Mouse (Mus musculus) cerebellum, postnatal 4 days (tissue): ENCODE measurements around the gene Slc5a2.

ENCODE experiments used
- DNase-seq, 2 experiments: peaks; one replicate each; pipeline ENCODE4 v3.0.0; 2022; ENCODE audit warnings: low spot score in 2 of 2, mixed read lengths in 1 of 2

Gene Slc5a2

GRCm38 (mm10) chr7:128251946-128252345 lies 13.5 kb upstream of the Slc5a2 start:
- DNase-seq: no peak

GRCm38 (mm10) chr7:128252609-128253008 lies 12.8 kb upstream of the Slc5a2 start:
- DNase-seq: no peak

GRCm38 (mm10) chr7:128254978-128255377 lies 10.5 kb upstream of the Slc5a2 start:
- DNase-seq: no peak

GRCm38 (mm10) chr7:128255757-128256156 lies 9.7 kb upstream of the Slc5a2 start:
- DNase-seq: no peak

- DNase-seq: no peak
Measured at GRCm38 (mm10) chr7:128256783-128257334, 8.6 kb upstream of the Slc5a2 start.

GRCm38 (mm10) chr7:128266056-128266455 lies 599 bp downstream of the Slc5a2 start:
- no peak for DNase-seq

- no peak for DNase-seq
Measured at GRCm38 (mm10) chr7:128267391-128267790, 1.9 kb downstream of the Slc5a2 start.

GRCm38 (mm10) chr7:128267813-128268212 lies 2.4 kb downstream of the Slc5a2 start:
- no peak for DNase-seq

- DNase-seq: no peak
Measured at GRCm38 (mm10) chr7:128270431-128270850, 5.0 kb downstream of the Slc5a2 start.

- DNase-seq: no peak
Measured at GRCm38 (mm10) chr7:128271496-128271895, 6.0 kb downstream of the Slc5a2 start.

GRCm38 (mm10) chr7:128276051-128276450 lies 10.6 kb downstream of the Slc5a2 start:
- no peak for DNase-seq

- no peak for DNase-seq
Measured at GRCm38 (mm10) chr7:128279750-128280149, 14.3 kb downstream of the Slc5a2 start.

GRCm38 (mm10) chr7:128281765-128282164 lies 16.3 kb downstream of the Slc5a2 start:
- no peak for DNase-seq

GRCm38 (mm10) chr7:128282532-128283244 lies 17.2 kb downstream of the Slc5a2 start:
- no peak for DNase-seq

GRCm38 (mm10) chr7:128284047-128284446 lies 18.6 kb downstream of the Slc5a2 start:
- no peak for DNase-seq

- no peak for DNase-seq
Measured at GRCm38 (mm10) chr7:128285060-128285459, 19.6 kb downstream of the Slc5a2 start.

- DNase-seq: no peak
Measured at GRCm38 (mm10) chr7:128288923-128289544, 23.6 kb downstream of the Slc5a2 start.

- no peak for DNase-seq
Measured at GRCm38 (mm10) chr7:128294785-128295184, 29.3 kb downstream of the Slc5a2 start.

GRCm38 (mm10) chr7:128296514-128296913 lies 31.1 kb downstream of the Slc5a2 start:
- DNase-seq: no peak

GRCm38 (mm10) chr7:128297291-128297616 lies 31.8 kb downstream of the Slc5a2 start:
- no peak for DNase-seq

GRCm38 (mm10) chr7:128297617-128298480 lies 32.4 kb downstream of the Slc5a2 start, which contains the start of gene BC017158:
Gene BC017158 (minus strand): TSS chr7:128298170.
- peak; percentile 26 to 38 for DNase-seq
